Mouse (Mus musculus) splenic B cell, adult 2 months (primary cell): Measurements from ENCODE around the gene Atg4d.

Experiments
- DNase-seq: peaks from one replicate; pipeline ENCODE4 v3.0.0-alpha.2; 2011; ENCODE audit warnings: low read depth, low spot score
- H3K27me3 ChIP-seq: 2 replicates; pipeline ENCODE4 v1.6.1; 2012; ENCODE audit warnings: mild to moderate bottlenecking, low read length, moderate library complexity, mixed read lengths; ENCODE audit not compliant: control insufficient read depth, poor library complexity, insufficient read depth, severe bottlenecking
- H3K36me3 ChIP-seq: 2 replicates; pipeline ENCODE4 v1.6.1; 2012; ENCODE audit warnings: mild to moderate bottlenecking, low read length, moderate library complexity, mixed read lengths; ENCODE audit not compliant: control insufficient read depth, poor library complexity, insufficient read depth, severe bottlenecking

Atg4d gene

GRCm38 (mm10) chr9:21235341-21235740 lies 29.8 kb upstream of the Atg4d start:
- peak; percentile 41 for DNase-seq
- H3K27me3 ChIP-seq = no peaks in the 10 kb centered on the region
- peaks cover 12% of the 10 kb centered on the region for H3K36me3 ChIP-seq

GRCm38 (mm10) chr9:21236991-21237367 lies 28.1 kb upstream of the Atg4d start:
- Histone ChIP-seq H3K27me3 (no peaks in the 10 kb centered on the region; the same call in 1 of the 2 replicates), H3K36me3 (peaks cover 10% of the 10 kb centered on the region)
- peak; percentile 44 for DNase-seq

GRCm38 (mm10) chr9:21237368-21238003 lies 27.6 kb upstream of the Atg4d start:
- Histone ChIP-seq H3K27me3 (no peaks in the 10 kb centered on the region; the same call in 1 of the 2 replicates), H3K36me3 (peaks cover 9% of the 10 kb centered on the region)
- peak; percentile 72 for DNase-seq

- DNase-seq = no peak
- Histone ChIP-seq H3K36me3 (peaks cover 7% of the 10 kb centered on the region), H3K27me3 (no peaks in the 10 kb centered on the region; the same call in 1 of the 2 replicates)
Measured at GRCm38 (mm10) chr9:21238004-21238732, 26.9 kb upstream of the Atg4d start.

- DNase-seq = peak; percentile 73
- H3K27me3 ChIP-seq = no peaks in the 10 kb centered on the region; the same call in 1 of the 2 replicates
- peaks cover 3% of the 10 kb centered on the region; the same call in 1 of the 2 replicates for H3K36me3 ChIP-seq
Measured at GRCm38 (mm10) chr9:21238733-21239464, 26.2 kb upstream of the Atg4d start, which contains the start of gene Keap1. Gene Keap1, minus strand, starts transcription at chr9:21239361.

GRCm38 (mm10) chr9:21239465-21239848 lies 25.6 kb upstream of the Atg4d start:
- no peaks in the 10 kb centered on the region; the same call in 1 of the 2 replicates for H3K27me3 ChIP-seq
- peak; percentile 44 for DNase-seq

GRCm38 (mm10) chr9:21241343-21241742 lies 23.8 kb upstream of the Atg4d start:
- no peaks in the 10 kb centered on the region; the same call in 1 of the 2 replicates for H3K27me3 ChIP-seq
- peak; percentile 95 for DNase-seq

More at GRCm38 (mm10) chr9:21239465-21239848, 25.6 kb upstream of the Atg4d start:
- no peaks in the 10 kb centered on the region for H3K36me3 ChIP-seq

GRCm38 (mm10) chr9:21243826-21244427 lies 21.2 kb upstream of the Atg4d start:
- no peaks in the 10 kb centered on the region for H3K36me3 ChIP-seq
- H3K27me3 ChIP-seq = no peaks in the 10 kb centered on the region; the same call in 1 of the 2 replicates
- no peak for DNase-seq

More at GRCm38 (mm10) chr9:21241343-21241742, 23.8 kb upstream of the Atg4d start:
- no peaks in the 10 kb centered on the region for H3K36me3 ChIP-seq

- peak; percentile 50 for DNase-seq
- no peaks in the 10 kb centered on the region; the same call in 1 of the 2 replicates for H3K27me3 ChIP-seq
- no peaks in the 10 kb centered on the region for H3K36me3 ChIP-seq
Measured at GRCm38 (mm10) chr9:21244428-21245112, 20.5 kb upstream of the Atg4d start.

GRCm38 (mm10) chr9:21245113-21245487 lies 20.0 kb upstream of the Atg4d start:
- no peaks in the 10 kb centered on the region; the same call in 1 of the 2 replicates for H3K27me3 ChIP-seq
- no peak for DNase-seq
- H3K36me3 ChIP-seq = no peaks in the 10 kb centered on the region

- H3K27me3 ChIP-seq = no peaks in the 10 kb centered on the region; the same call in 1 of the 2 replicates
- DNase-seq = no peak
- H3K36me3 ChIP-seq = no peaks in the 10 kb centered on the region
Measured at GRCm38 (mm10) chr9:21246342-21246741, 18.8 kb upstream of the Atg4d start.

GRCm38 (mm10) chr9:21248326-21248725 lies 16.8 kb upstream of the Atg4d start, which contains the start of gene S1pr5:
Gene S1pr5, minus strand, starts transcription at chr9:21248443.
- DNase-seq = no peak
- Histone ChIP-seq H3K27me3 (no peaks in the 10 kb centered on the region), H3K36me3 (no peaks in the 10 kb centered on the region)

GRCm38 (mm10) chr9:21249629-21250508 lies 15.2 kb upstream of the Atg4d start:
- H3K27me3 ChIP-seq = no peaks in the 10 kb centered on the region
- DNase-seq = no peak
- no peaks in the 10 kb centered on the region for H3K36me3 ChIP-seq
